Mouse (Mus musculus) urinary bladder, adult 18-20 months (tissue): ENCODE results near the gene Gm11273.
A peak's percentile ranks its signal among the peaks of the same experiment; 100 is the strongest.
"Not testable (repeated sequence)": the region's sequence is repeated elsewhere in the genome, so short reads cannot be mapped to it uniquely, and the experiment has no call there.

Experiments
- DNase-seq, 2 experiments: peaks; one replicate each; pipeline ENCODE4 v3.0.0; 2022; ENCODE audit warnings: low spot score in 2 of 2, mixed read lengths in 2 of 2

Gene Gm11273

DNA sequence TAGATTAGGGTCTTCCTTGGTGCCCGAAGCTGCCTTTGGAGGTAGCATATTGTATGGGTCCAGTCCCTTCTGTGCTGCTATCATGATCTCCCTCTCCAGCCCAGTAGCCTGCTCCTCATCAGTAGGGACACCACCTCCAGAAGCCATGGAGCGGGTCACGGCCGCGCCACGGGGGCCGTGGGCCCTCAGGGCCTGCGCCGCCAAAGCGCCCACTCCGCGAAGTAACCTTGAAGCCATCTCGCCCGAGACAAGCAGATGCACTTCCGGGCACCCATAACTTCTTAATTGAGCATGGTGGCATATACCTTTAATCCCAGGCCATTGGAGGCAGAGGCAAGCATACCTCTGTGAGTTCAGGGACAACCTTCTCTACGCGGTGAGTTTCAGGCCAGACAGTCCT, at the start of gene Gm11273:
Gene Gm11273 (minus strand): TSS at position 237 of the 400 bp plus-strand sequence.
- DNase-seq = not testable (repeated sequence)

- DNase-seq = no peak
These were observed 49.3 kb upstream of the Gm11273 start for GRCm38 (mm10) chr13:21550416-21551110.

DNA sequence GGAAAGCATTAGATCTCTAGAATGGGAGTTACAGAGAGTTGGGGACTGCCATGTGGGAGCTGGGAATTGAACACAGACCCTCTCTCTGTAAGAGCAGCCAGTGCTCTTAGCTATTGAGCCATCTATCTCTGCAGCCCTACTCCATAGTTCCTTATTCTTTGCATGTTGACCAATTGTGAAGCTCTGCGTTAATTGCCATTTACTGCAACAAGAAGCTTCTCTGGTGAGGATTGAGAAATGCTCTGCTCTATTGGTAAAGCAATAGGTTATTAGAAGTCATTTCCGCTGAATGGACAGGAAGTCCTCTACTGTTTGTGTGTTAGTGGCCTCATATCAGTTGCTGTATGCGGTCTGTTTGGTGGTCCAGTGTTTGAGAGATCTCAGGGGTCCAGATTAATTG, 48.3 kb upstream of the Gm11273 start:
- no peak for DNase-seq

DNA sequence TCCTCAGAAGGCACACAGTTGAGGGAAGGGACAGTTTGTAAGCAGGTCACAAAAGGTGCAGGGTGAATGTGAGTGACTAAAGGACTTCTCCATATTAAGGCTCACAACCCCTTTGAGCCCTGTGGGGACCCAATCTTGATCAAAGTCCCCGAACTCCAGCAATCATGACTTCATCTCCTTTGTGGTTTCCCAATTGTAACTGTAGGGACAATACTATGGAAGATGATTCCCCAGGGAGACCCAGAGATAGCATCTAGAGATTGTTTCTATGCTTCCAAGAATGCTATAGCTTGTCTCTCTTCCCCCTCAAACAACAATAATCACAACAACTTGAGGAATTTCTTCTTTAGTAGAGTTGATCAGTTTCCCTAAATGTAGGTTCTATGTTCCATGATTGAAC, 41.5 kb upstream of the Gm11273 start, which contains the start of gene Olfr1366:
Gene Olfr1366 (minus strand): TSS at position 101 of the 400 bp plus-strand sequence.
- no peak for DNase-seq

- peak; percentile 83 to 92 for DNase-seq
These were observed 29.6 kb upstream of the Gm11273 start, which contains the start of gene Zkscan8 for GRCm38 (mm10) chr13:21530781-21531201. Gene Zkscan8, minus strand, starts transcription at chr13:21531120.

- no peak for DNase-seq
These were observed 28.9 kb upstream of the Gm11273 start for GRCm38 (mm10) chr13:21530136-21530535.

DNA sequence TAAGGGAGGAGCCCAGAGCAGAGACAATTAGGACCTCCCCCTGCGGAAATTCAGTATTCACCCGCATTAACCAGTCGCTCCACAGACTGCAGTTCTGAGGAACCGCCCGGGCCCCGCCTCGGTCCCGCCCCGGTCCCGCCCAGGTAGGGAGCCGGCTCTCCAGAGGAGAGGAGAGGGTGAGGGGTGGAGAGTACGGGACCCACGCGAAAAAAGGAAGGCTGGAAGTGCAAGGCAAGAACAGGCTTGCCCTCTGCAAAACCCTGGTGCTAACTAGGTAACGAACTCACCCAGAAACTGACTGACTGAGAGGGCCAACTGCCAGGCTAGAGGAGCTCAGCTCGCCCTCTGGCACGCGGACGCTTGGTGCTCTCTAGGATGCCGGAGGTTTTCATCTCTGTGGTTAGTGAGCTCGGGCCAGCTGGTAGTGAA, 5.0 kb upstream of the Gm11273 start:
- DNase-seq = peak; percentile 72 to 75

- no peak for DNase-seq
These were observed 1.1 kb upstream of the Gm11273 start for GRCm38 (mm10) chr13:21502296-21502695.

GRCm38 (mm10) chr13:21495080-21495479, 6.1 kb downstream of the Gm11273 start, which contains the start of gene AK157302:
Gene AK157302, plus strand, starts transcription at chr13:21495223.
- DNase-seq = no peak

- no peak for DNase-seq
These were observed 8.4 kb downstream of the Gm11273 start for GRCm38 (mm10) chr13:21492847-21493246.

DNA sequence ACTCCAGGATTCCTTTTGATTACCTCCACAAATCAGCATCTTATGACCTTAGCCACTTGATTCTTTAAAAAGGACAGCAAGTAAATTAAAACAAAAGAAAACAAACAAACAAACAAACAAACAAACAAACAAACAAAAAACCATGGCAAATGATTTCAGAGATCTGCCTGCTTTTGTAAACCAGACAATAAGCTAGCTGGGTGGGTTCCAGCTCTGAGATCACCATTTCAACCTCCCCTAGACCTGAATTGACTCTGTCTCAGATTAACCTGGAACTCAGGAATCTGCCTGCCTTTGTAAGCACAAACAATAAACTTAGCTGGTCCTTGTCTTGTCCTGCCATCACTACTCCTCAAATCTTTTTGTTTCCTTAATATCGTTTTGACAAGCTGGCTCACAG, 14.3 kb downstream of the Gm11273 start:
- DNase-seq = no peak

DNA sequence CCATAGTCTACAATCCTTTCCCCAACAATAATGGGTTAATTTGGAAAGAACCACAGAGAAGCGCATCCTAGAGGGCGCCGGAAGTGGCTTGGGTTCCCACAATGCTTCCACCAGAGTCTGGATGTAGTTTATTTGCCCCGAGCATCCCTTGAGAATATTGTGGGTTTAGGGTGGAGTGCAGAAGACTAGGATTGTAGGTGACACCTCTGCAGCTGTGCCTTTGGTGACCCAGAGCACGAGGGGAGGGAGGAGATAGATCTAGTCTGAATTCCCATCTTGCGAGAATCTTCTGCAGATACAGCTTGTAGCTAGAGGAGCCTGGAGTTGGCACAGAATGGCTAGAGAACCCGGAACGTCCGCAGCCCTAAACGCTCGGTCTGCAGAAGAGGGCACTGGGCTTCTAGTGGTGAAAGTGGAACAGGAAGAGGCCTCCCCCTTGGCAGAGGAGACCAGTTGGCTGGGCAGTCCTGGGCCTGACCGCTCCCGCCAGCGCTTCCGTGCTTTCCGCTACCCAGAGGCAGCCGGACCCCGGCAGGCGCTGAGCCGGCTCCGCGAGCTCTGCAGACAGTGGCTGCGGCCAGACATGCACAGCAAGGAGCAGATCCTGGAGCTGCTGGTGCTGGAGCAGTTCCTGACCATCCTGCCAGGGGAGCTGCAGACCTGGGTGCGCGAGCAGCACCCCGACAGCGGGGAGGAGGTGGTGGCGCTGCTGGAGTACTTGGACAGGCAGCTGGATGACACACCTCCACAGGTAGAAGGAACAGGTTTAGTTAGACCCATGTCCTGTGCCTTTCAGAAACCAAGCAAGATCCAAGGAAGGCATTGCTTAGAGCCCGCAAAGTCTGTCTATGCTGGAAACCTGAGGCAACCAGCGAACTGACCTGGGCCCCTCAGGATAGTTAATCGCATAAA, 22.2 kb downstream of the Gm11273 start, which contains the start of the genes Zkscan4 and Gm10065:
Gene Zkscan4 (plus strand): TSS at position 149 of the 912 bp plus-strand sequence.
Gene Gm10065 (minus strand): TSS at position 683 of the 912 bp plus-strand sequence.
- DNase-seq = peak; percentile 43 to 54

DNA sequence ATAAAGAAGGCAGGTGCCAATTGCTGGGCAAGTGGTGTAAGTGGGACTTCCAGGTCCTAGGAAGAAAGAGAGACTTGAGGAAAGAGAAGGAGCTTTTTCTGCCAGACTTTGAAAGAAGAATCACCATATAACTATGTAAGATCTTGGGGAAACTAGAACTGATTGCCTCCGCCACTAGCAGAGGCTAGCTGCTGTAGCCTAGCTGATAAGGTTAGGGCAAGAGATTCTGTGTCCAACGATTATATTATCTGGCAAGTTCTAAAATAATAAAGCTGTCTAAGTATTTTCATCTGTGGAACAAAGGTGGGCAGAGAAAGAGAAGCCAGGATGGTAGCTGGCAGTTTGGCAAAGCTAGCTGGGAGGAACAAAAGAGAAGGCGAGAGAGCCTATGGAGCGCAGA, 28.8 kb downstream of the Gm11273 start:
- DNase-seq = no peak

GRCm38 (mm10) chr13:21469097-21469496, 32.1 kb downstream of the Gm11273 start:
- DNase-seq = no peak

GRCm38 (mm10) chr13:21468061-21469019, 32.9 kb downstream of the Gm11273 start, which contains the start of gene Nkapl:
Gene Nkapl, minus strand, starts transcription at chr13:21468509.
- DNase-seq = peak; percentile 75 to 82

DNA sequence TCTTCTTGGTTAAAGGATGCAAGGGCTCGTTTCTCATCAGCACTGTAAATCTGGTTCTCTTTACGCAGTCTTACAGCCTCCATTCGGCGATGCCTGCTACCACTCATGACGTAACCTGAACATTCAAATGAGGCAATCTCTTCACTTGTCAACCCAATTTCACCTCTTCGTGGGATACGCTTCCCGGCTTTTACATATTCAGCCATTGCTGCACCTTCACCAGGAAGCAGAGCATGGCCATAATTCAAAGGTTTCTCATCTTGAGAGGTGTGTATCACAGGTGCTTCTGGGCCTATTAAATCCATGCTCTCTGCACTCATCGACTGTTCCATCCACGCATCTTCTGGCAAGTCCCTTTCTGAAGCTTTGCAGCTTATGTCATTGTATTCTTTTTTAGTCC, 33.9 kb downstream of the Gm11273 start:
- DNase-seq = no peak

DNA sequence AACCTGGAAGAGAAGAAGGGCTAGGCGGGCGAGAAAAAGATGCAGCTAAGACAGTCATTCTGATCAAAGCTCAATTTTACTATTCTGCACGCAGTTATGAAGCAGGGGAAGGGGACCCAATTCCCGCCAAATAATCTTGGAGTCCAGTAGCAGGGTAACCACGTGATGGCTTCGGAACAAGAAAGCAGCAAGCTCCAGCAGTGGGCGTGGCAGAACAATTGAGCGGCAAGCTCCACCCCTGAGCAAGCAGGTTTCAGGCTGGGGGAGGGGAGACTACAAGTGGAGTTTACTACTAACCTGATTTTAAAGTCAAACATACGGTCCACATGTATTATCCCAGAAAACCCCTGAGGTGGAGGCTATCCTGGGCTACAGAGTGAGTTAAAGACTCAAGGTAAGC, 38.7 kb downstream of the Gm11273 start:
- DNase-seq = not testable (repeated sequence)

DNA sequence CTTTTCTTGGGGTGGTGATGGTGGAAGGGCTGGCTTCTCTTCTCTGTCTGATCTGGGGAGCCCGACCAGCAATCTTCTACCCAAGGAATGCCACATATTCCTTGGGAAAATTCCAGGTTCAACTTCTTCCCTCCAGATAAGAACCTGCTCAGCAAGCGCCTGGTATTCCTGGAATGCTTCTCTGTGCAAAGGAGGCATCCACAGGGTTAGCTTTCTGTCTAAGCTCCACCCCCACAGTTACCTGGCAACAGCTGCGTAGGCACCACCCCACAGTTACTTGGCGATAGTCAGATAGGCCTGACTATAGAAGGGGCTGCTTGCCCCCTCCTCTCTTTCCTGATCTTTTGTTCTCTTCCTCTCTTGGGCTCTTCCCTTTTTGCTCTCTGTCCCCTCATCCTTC, 44.9 kb downstream of the Gm11273 start:
- no peak for DNase-seq

DNA sequence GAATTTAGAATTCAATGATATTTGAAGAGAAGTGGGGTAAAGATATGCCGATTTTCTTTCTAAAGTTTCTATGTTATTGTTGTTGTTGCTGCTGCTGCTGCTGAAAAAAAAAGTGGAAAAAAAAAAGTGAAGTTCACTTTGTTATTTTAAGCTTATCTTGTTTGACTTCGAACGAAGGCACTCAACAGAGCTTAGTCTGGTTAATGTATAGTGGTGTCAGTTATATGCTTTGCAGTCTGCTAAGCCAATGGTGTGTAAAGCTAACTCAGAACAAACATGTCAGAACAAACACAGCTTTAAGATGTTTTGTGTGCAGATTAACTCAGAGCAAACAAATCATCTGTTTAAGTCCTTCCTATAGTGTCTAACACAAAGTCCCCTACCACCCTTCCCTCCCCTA, 47.1 kb downstream of the Gm11273 start:
- no peak for DNase-seq

DNA sequence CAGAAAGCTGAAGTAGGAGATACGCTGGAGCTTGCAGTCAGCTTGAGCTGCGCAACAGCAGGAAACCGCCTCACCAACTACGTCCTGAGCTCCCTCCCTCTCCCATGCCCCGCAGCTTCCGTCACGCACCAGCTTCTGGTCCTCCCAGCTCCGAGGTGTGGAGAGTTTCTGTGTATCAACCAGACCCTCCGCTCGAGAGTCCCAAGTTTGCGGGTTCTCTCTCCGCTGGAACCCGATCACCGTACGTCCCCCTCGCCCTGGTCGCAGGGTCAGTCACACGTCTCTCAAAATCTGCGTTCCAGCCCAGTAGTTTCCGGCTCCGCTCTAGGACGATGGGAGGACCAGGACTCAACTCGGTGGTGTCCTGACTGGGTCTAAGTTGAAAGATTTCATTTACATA, 47.8 kb downstream of the Gm11273 start, which contains the start of gene Zscan26:
Gene Zscan26 (minus strand): TSS at position 282 of the 400 bp plus-strand sequence.
- peak; percentile 80 to 86 for DNase-seq

- no peak for DNase-seq
These were observed 48.2 kb downstream of the Gm11273 start for GRCm38 (mm10) chr13:21453042-21453441.
